Mouse (Mus musculus): ENCODE results near the gene Ccdc24. TPM values are rescaled to one million over a fixed set of nuclear protein-coding genes. Genes with fewer than 3 reads are reported as not detected.

The Ccdc24 gene
- total and polyA plus RNA-seq, 3 experiments = 0.19 to 0.36 TPM; not detected in 1

- DNase-seq (ENCODE audit: low read depth, low spot score) = peak; percentile 89
- no peak overlapping the region for H3K4me3 ChIP-seq (ENCODE audit: control insufficient read depth in 1 of 2, insufficient read depth in 1 of 2, low read depth in 2 of 2, low read length in 2 of 2)
- peak; percentile 90 for TF ChIP-seq MAZ (IDR thresholded peaks at IDR 0.05; ENCODE audit: low read depth, low read length)
- TF ChIP-seq MEF2A (IDR thresholded peaks at IDR 0.05; ENCODE audit: extremely low read depth, insufficient replicate concordance, low read depth, low read length, poor library complexity, severe bottlenecking) = peak; percentile 33; the same call in 1 of the 2 replicates
- TF ChIP-seq EP300 (IDR thresholded peaks at IDR 0.05; ENCODE audit: low read depth in 1 of 2, low read length in 2 of 2) = peak; percentile 94 to 99
- TF ChIP-seq RCOR1 (IDR thresholded peaks at IDR 0.05; ENCODE audit: low read depth, low read length) = peak; percentile 93
- TF ChIP-seq USF2 (IDR thresholded peaks at IDR 0.05; ENCODE audit: borderline replicate concordance in 1 of 2, insufficient read depth in 1 of 2, low read depth in 1 of 2, low read length in 2 of 2) = no peak
- TF ChIP-seq ELF1 (IDR thresholded peaks at IDR 0.05; ENCODE audit: low read depth, low read length) = peak; percentile 68; the same call in 1 of the 2 replicates
- peak; percentile 98 for TF ChIP-seq GATA1 (IDR thresholded peaks at IDR 0.05; ENCODE audit: low read depth, low read length)
- TF ChIP-seq E2F4 (IDR thresholded peaks at IDR 0.05; ENCODE audit: borderline replicate concordance, low read depth, low read length) = no peak
- no peak; the same call in 1 of the 2 replicates for TF ChIP-seq NRF1 (IDR thresholded peaks at IDR 0.05; ENCODE audit: insufficient read depth, low read depth, low read length, poor library complexity, severe bottlenecking)
- no peak for TF ChIP-seq CHD2 (IDR thresholded peaks at IDR 0.05; ENCODE audit: low read length)
- TF ChIP-seq POLR2AphosphoS5 (IDR thresholded peaks at IDR 0.05; ENCODE audit: borderline replicate concordance, low read depth, low read length) = no peak
- TF ChIP-seq USF1 (IDR thresholded peaks at IDR 0.05; ENCODE audit: low read depth, low read length) = no peak
- TF ChIP-seq BHLHE40 (IDR thresholded peaks at IDR 0.05; ENCODE audit: borderline replicate concordance, low read depth, low read length) = peak; percentile 89
- TF ChIP-seq POLR2A (IDR thresholded peaks at IDR 0.05; ENCODE audit: control insufficient read depth in 1 of 2, insufficient read depth in 1 of 2, low read depth in 1 of 2, low read length in 2 of 2, poor library complexity in 1 of 2) = no peak
- TF ChIP-seq MXI1 (IDR thresholded peaks at IDR 0.05; ENCODE audit: low read depth, low read length) = peak; percentile 87
- TF ChIP-seq SMC3 (IDR thresholded peaks at IDR 0.05; ENCODE audit: low read depth, low read length) = no peak
- peak; percentile 27; the same call in 1 of the 2 replicates for TF ChIP-seq MYB (IDR thresholded peaks at IDR 0.05; ENCODE audit: low read depth, low read length)
- no peak for TF ChIP-seq UBTF (IDR thresholded peaks at IDR 0.05; ENCODE audit: borderline replicate concordance, insufficient read depth, low read depth, low read length)
- peak; percentile 100 for TF ChIP-seq TCF12 (IDR thresholded peaks at IDR 0.05; ENCODE audit: low read depth, low read length)
- TF ChIP-seq ZC3H11A (IDR thresholded peaks at IDR 0.05; ENCODE audit: low read depth, low read length) = peak; percentile 26; the same call in 1 of the 2 replicates
- no peak for TF ChIP-seq NELFE (IDR thresholded peaks at IDR 0.05; ENCODE audit: low read depth, low read length)
- TF ChIP-seq HCFC1 (IDR thresholded peaks at IDR 0.05; ENCODE audit: low read depth, low read length) = no peak
- peak; percentile 55; the same call in 1 of the 2 replicates for TF ChIP-seq MAFK (IDR thresholded peaks at IDR 0.05; ENCODE audit: borderline replicate concordance, low read depth, low read length)
- TF ChIP-seq SIN3A (IDR thresholded peaks at IDR 0.05; ENCODE audit: low read length) = peak; percentile 98
- no peak for TF ChIP-seq TBP (IDR thresholded peaks at IDR 0.05; ENCODE audit: low read depth, low read length)
- peak; percentile 61; the same call in 1 of the 2 replicates for TF ChIP-seq MYC (IDR thresholded peaks at IDR 0.05; ENCODE audit: low read depth, low read length)
- no peak for TF ChIP-seq CHD1 (IDR thresholded peaks at IDR 0.05; ENCODE audit: low read depth, low read length)
- TF ChIP-seq POLR2AphosphoS2 (IDR thresholded peaks at IDR 0.05; ENCODE audit: low read length) = peak; percentile 53; the same call in 1 of the 2 replicates
- TF ChIP-seq GABPA (IDR thresholded peaks at IDR 0.05; ENCODE audit: low read depth, low read length) = 0 out of 2 replicates have a peak, but pooled peaks have one; percentile 51
- TF ChIP-seq ZMIZ1 (IDR thresholded peaks at IDR 0.05; ENCODE audit: low read depth, low read length) = 0 out of 2 replicates have a peak, but pooled peaks have one; percentile 62
- peak; percentile 100 for TF ChIP-seq ETS1 (IDR thresholded peaks at IDR 0.05; ENCODE audit: low read depth, low read length)
- no peak for TF ChIP-seq ZKSCAN1 (IDR thresholded peaks at IDR 0.05; ENCODE audit: low read depth, low read length)
- no peak for TF ChIP-seq JUND (IDR thresholded peaks at IDR 0.05; ENCODE audit: low read depth, low read length)
- TF ChIP-seq CTCF (IDR thresholded peaks at IDR 0.05 in 2 of 3, conservative IDR thresholded peaks at IDR 0.05 in 1 of 3; ENCODE audit: control insufficient read depth in 1 of 3, insufficient read depth in 1 of 3, low read depth in 2 of 3, low read length in 3 of 3, poor library complexity in 1 of 3, severe bottlenecking in 1 of 3) = no peak
- TF ChIP-seq MAX (IDR thresholded peaks at IDR 0.05; ENCODE audit: low read length) = peak; percentile 78
- no peak; the same call in 1 of the 2 replicates for TF ChIP-seq KAT2A (conservative IDR thresholded peaks at IDR 0.05; ENCODE audit: low read depth, low read length)
- no peak for TF ChIP-seq RAD21 (IDR thresholded peaks at IDR 0.05; ENCODE audit: low read depth, low read length)
Observed at GRCm38 (mm10) chr4:117830124-117830551, 42.2 kb downstream of the Ccdc24 start.

More at GRCm38 (mm10) chr4:117830124-117830551, 42.2 kb downstream of the Ccdc24 start:
- Histone ChIP-seq H3K4me1 (ENCODE audit: control insufficient read depth in 1 of 2, insufficient read depth in 2 of 2, low read length in 2 of 2) (peaks cover 42 to 52% of the 10 kb centered on the region in 2 experiments), H3K36me3 (ENCODE audit: control insufficient read depth in 1 of 2, insufficient read depth in 2 of 2, low read length in 2 of 2) (peaks cover 0 to 39% of the 10 kb centered on the region in 2 experiments; a peak in 2 of 4 replicates), H3K79me2 (ENCODE audit: control insufficient read depth, insufficient read depth, low read length, poor library complexity) (no peaks in the 10 kb centered on the region; the same call in 1 of the 2 replicates), H3K9me3 (replicated peaks; ENCODE audit: insufficient read depth, low read length) (no peaks in the 10 kb centered on the region), H3K9ac (ENCODE audit: control insufficient read depth, low read depth, low read length, poor library complexity, severe bottlenecking) (no peak overlapping the region), H3K27ac (ENCODE audit: control insufficient read depth, low read depth, low read length) (no peak overlapping the region; the same call in 1 of the 2 replicates), H3K27me3 (ENCODE audit: control insufficient read depth in 1 of 2, insufficient read depth in 2 of 2, low read length in 2 of 2) (no peaks in the 10 kb centered on the region)

All from MEL (cell line).